20 mouse cellular contexts compared by ENCODE assay signal in the genomic region with DNA sequence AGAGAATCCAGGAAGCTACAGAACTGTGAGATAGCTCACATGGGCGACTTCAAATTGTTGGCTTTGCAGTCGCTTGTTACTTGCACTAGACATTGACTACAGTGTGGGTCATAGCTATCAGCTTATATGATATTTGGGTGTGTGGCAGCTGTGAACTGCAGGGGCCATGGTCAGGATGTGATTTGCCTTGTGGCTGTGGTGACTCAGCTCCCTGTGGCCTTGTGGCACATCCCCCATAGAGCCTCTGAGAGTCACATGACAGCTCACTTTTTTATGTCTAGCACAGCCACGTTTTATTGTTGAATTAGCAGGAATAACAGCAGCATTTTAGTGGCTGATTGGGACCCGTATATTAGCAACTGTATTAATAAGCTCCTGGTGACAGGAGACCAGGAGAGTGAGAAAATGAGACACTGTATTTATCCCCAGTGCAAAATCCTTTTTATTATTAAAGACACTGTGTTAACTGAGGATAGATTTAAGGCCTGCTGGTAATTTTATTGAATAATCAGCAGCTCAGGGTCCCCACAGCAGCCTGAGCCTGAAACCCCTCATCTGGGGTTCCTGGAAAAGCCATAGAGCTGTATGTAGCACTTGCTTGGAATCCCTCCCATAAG.
DNase-seq lines count a peak whose midpoint lies in the region; ATAC-seq and TF ChIP-seq lines count a peak whose summit lies in the region.
"Had no signal": no experiment of that assay in that cellular context is flagged by ENCODE, and none has a peak within 500 bp of the region (broad histone marks: within the 10 kb centered on the region; RNA-seq: fewer than 3 reads in every experiment).

No protein-coding gene starts in this region.

- H3K36me3 ChIP-seq in megakaryocyte, embryonic 14.5 days (replicated peaks; ENCODE audit: low read length), result no peaks in the 10 kb centered on the region
- no peaks in the 10 kb centered on the region for H3K36me3 ChIP-seq in CH12.LX (replicated peaks in 1 of 2; ENCODE audit: control insufficient read depth in 1 of 2, insufficient read depth in 1 of 2, low read length in 1 of 2)
- H3K36me3 ChIP-seq in myocyte (ENCODE audit: control insufficient read depth, insufficient read depth), result no peaks in the 10 kb centered on the region
- H3K36me3 ChIP-seq: limb, embryonic 15.5 days; liver, embryonic 15.5 days; midbrain, embryonic 13.5 days had no signal

- peak; percentile 57 for DNase-seq in CH12.LX (ENCODE audit: extremely low read depth)
- DNase-seq in adrenal gland, postnatal 10 days, result peak; percentile 65
- DNase-seq in urinary bladder, adult 18-20 months (ENCODE audit: low spot score in 2 of 2), result no peak
- DNase-seq in c-Kit-positive CD71-positive TER-119-positive erythroid progenitor cells, embryonic 14.5 days (ENCODE audit: low spot score), result no peak
- DNase-seq: cerebellum, adult 9-11 months; embryo, embryonic 11 days; gastrocnemius, postnatal 36 days; thymus, postnatal 25 days had no signal

- no peak for TF ChIP-seq CTCF in CH12.LX (conservative IDR thresholded peaks at IDR 0.05 in 1 of 2, IDR thresholded peaks at IDR 0.05 in 1 of 2; ENCODE audit: low read depth in 2 of 2, low read length in 2 of 2)

- no peak overlapping the region for H3K9ac ChIP-seq in CH12.LX (ENCODE audit: insufficient read depth, low read depth)
- H3K9ac ChIP-seq: limb, embryonic 15.5 days; liver, embryonic 15.5 days; midbrain, embryonic 13.5 days had no signal

- TF ChIP-seq POLR2A in CH12.LX (IDR thresholded peaks at IDR 0.05; ENCODE audit: low read depth, low read length) (no peak), myocyte (IDR thresholded peaks at IDR 0.05; ENCODE audit: insufficient read length, low read depth) (no peak)

- dilution Hi-C loops in CH12.LX (cut with MboI; ENCODE audit: extremely low pct_ligation_motif_present, extremely low pct_unique_long_range_greater_than_20kb, low sequenced_read_pairs), result no loop called here

- TF ChIP-seq RAD21 in CH12.LX (IDR thresholded peaks at IDR 0.05; ENCODE audit: low read depth, low read length), result no peak

- in situ Hi-C loops in CH12.LX (cut with MboI; ENCODE audit: low pct_ligation_motif_present, low pct_unique_long_range_greater_than_20kb, low sequenced_read_pairs), result no loop called here

- TF ChIP-seq EP300 in CH12.LX (IDR thresholded peaks at IDR 0.05; ENCODE audit: low read length), result no peak

- peaks cover 50% of the 10 kb centered on the region for H3K4me1 ChIP-seq in megakaryocyte, embryonic 14.5 days
- peaks cover 3 to 22% of the 10 kb centered on the region in 2 experiments; a peak in 2 of 4 replicates for H3K4me1 ChIP-seq in CH12.LX (ENCODE audit: control insufficient read depth in 1 of 2, insufficient read depth in 2 of 2)
- H3K4me1 ChIP-seq: liver, embryonic 15.5 days had no signal

- H3K79me2 ChIP-seq in CH12.LX (replicated peaks; ENCODE audit: control insufficient read depth, extremely low read depth, insufficient read depth, poor library complexity, severe bottlenecking) (no peaks in the 10 kb centered on the region), myocyte (ENCODE audit: control insufficient read depth, insufficient read depth) (no peaks in the 10 kb centered on the region)

- no peak for ATAC-seq in megakaryocyte, adult 5-6 weeks (ENCODE audit: poor library complexity, severe bottlenecking)
- ATAC-seq in monocyte, adult 5-6 weeks (replicated peaks; ENCODE audit: insufficient number of reproducible peaks, low FRiP score, low TSS enrichment, poor library complexity, severe bottlenecking), result no peak
- ATAC-seq: forebrain, embryonic 16.5 days; hindbrain, postnatal 0 days; intestine, postnatal 0 days; lung, postnatal 0 days; midbrain, embryonic 13.5 days had no signal

- H3K4me2 ChIP-seq in CH12.LX (ENCODE audit: insufficient read depth, low read depth, poor library complexity, severe bottlenecking) (no peak overlapping the region), myocyte (ENCODE audit: low read depth) (no peak overlapping the region)
- H3K4me2 ChIP-seq: limb, embryonic 15.5 days; liver, embryonic 15.5 days; midbrain, embryonic 13.5 days had no signal

- no peak overlapping the region for H3ac ChIP-seq in myocyte (ENCODE audit: control insufficient read depth, insufficient read length)

- peak overlapping the region; percentile 62 for H3K4me3 ChIP-seq in megakaryocyte, embryonic 14.5 days (replicated peaks)
- no peak overlapping the region for H3K4me3 ChIP-seq in CH12.LX (replicated peaks in 1 of 3; ENCODE audit: low read depth in 2 of 3, low read length in 2 of 3, poor library complexity in 1 of 3)
- no peak overlapping the region for H3K4me3 ChIP-seq in myocyte
- H3K4me3 ChIP-seq: limb, embryonic 15.5 days; liver, embryonic 15.5 days; midbrain, embryonic 13.5 days had no signal

- H3K27me3 ChIP-seq in megakaryocyte, embryonic 14.5 days (replicated peaks), result peaks cover 64% of the 10 kb centered on the region
- H3K27me3 ChIP-seq in CH12.LX (replicated peaks) (peaks cover 4% of the 10 kb centered on the region), myocyte (ENCODE audit: control insufficient read depth, insufficient read depth, insufficient read length) (no peaks in the 10 kb centered on the region)
- H3K27me3 ChIP-seq: liver, embryonic 15.5 days; midbrain, embryonic 13.5 days had no signal

- no peak overlapping the region for H3K27ac ChIP-seq in CH12.LX (ENCODE audit: insufficient read depth, low read depth)
- H3K27ac ChIP-seq: hindbrain, postnatal 0 days; kidney, postnatal 0 days; limb, embryonic 15.5 days; liver, embryonic 15.5 days; midbrain, embryonic 13.5 days had no signal

- H3K9me3 ChIP-seq in megakaryocyte, embryonic 14.5 days, result 0 out of 2 replicates have a peak, but pooled peaks cover under 1% of the 10 kb centered on the region
- no peaks in the 10 kb centered on the region for H3K9me3 ChIP-seq in CH12.LX (replicated peaks; ENCODE audit: low read length)
- H3K9me3 ChIP-seq: limb, embryonic 15.5 days; liver, embryonic 15.5 days; midbrain, embryonic 13.5 days had no signal

TF ChIP-seq in CH12.LX, 34 proteins besides CTCF, POLR2A, EP300 and RAD21:
- TF ChIP-seq POLR2AphosphoS2 (IDR thresholded peaks at IDR 0.05; ENCODE audit: low read depth, low read length) (no peak), USF1 (IDR thresholded peaks at IDR 0.05; ENCODE audit: low read depth, low read length) (0 out of 2 replicates have a peak, but pooled peaks have one; percentile 6), USF2 (conservative IDR thresholded peaks at IDR 0.05; ENCODE audit: low read depth, low read length) (peak; percentile 28)

TF ChIP-seq in myocyte, 11 proteins besides CTCF, POLR2A, EP300 and RAD21:
- peak in 2 of 3 experiments; percentile 46 to 81 for TF ChIP-seq MYOD1 (IDR thresholded peaks at IDR 0.05; ENCODE audit: control insufficient read depth in 1 of 3, insufficient read length in 2 of 3, low read depth in 2 of 3)
- TF ChIP-seq SRF (IDR thresholded peaks at IDR 0.05; ENCODE audit: control insufficient read depth, insufficient read length, low read depth), result no peak
- TF ChIP-seq MYOG (IDR thresholded peaks at IDR 0.05; ENCODE audit: control insufficient read depth in 1 of 3, insufficient read depth in 1 of 3, insufficient read length in 2 of 3, low read depth in 2 of 3), result peak in 2 of 3 experiments; percentile 26 to 63
- TF ChIP-seq USF1 (IDR thresholded peaks at IDR 0.05; ENCODE audit: low read depth), result peak; percentile 83

Comparison
In these comparisons a context has a peak if more than half of its experiments do, and no peak if none do; other contexts are left out.
1. DNase-seq: peak in CH12.LX (single experiment) and adrenal gland, postnatal 10 days (single experiment); none in urinary bladder, adult 18-20 months (0 of 2) and c-Kit-positive CD71-positive TER-119-positive erythroid progenitor cells, embryonic 14.5 days (single experiment).